Mouse (Mus musculus) ovary, adult 10 weeks (tissue): Measurements from ENCODE around the gene Vps16. TPM values are rescaled to one million over a fixed set of nuclear protein-coding genes. Genes with fewer than 3 reads are reported as not detected.

Experiments used
- polyA plus RNA-seq: library from polyadenylated mRNA; stranded (reverse); fragments of 350-450 nt; fragmentation: Illumina TruSeq; extraction: RNeasy Lipid Tissue Mini Kit (QIAGEN cat#74804); gene quantifications from one replicate; pipeline ENCODE4 v1.2.3, GENCODE M21; 2014

Gene Vps16
- 15.9 TPM for polyA plus RNA-seq

DNA sequence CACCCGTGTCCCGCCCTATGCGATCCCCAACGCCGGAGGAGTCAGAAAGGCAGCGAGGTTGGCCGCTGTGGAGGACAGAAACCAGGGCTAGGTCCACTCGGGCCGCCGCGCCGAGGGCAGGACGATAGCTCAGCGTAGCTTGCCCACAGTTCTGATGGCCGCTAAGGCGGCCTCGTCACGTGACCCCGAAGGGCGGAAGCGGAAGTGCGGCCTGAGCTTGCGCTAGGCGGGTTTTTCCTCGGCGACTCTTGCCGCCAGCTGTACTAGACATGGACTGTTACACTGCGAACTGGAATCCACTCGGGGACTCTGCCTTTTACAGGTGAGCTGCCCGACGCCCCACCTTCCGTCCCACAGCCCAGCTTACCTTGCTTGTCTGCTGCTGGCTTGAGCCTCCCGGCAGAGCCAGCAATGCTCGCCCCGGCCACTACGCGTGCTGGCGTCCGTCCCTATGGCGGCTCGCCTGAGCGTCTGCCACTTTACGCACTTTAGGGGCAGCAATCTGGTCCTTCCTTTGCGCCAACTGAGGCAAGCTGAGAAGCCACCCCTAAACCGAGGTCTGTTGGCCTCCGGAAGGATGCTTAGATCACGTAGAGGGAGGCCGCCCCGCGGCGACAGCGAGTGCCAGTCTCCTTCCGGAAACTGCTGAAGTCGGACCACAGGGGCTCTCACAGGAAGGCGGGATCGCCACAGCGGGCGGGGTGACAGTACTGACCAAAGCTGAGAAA is at the start of gene Vps16, which contains the start of gene Pced1a:
TSS of gene Vps16 (plus strand) at position 214 of the 728 bp plus-strand sequence.
TSS of gene Pced1a (minus strand) at position 576 of the 728 bp plus-strand sequence.

DNA sequence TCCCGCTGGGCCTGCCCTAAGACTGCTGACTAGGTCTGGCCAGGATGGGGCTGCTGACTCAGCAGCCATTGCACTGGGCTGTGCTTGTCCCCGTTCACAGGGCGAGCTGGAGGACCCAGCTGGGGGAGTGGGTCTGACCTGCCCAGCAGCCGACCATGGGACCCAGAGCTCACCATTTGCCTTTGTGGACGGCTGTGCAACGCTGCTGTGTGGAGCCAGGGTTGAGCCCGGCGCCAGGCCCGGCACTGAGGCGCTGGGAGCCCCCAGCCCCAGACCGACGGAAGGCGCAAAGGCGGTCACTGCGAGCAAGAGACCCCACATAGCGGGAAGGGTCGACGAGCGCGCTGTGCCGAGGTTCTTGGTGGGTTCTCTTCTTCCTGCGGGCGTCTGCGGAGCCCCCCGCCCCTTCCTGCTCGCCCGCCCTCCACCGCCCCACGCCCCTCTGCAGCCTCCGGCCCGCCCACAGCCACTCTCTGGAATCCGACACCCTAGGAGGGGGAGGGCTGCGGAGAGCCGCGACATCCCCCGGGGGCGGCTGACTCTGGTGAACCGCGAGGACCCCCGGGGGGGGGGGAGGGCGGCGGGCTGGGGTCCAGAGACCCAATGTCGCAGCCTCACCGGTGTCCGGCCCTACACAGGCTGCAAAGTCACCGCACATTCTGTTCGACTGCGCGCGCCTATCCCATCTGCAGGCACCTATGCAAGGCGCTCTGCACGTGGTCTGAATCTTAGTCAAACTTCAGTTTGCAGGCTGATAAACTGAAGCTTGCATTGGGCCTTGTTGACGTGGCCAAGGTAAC is 26.8 kb upstream of the Vps16 start, which contains the start of gene Cpxm1:
TSS of gene Cpxm1 (minus strand) at position 389 of the 800 bp plus-strand sequence.

DNA sequence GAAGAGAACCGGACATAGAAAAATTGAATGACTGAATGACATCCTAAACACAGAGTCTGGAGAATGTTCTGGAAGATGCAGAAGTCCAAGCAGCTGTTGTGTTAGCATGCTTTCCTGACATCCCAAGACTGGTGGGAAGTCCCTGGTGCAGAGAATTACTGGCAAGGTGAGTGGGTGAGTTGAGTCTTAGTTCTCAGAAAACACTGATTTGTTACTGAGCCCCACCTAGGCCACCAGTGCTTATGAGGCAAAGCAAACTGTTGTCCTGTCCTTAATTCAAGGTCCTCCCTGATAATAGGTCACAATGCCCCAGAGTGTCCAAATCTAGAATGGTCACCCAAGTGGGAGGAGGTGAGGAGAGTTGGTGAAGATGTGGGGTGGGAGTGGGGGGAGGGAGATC is 19.2 kb upstream of the Vps16 start, which contains the start of the genes Gm28372 and 1700020A23Rik:
TSS of gene Gm28372 (plus strand) at position 301 of the 400 bp plus-strand sequence.
TSS of gene 1700020A23Rik (plus strand) at position 321 of the 400 bp plus-strand sequence.

DNA sequence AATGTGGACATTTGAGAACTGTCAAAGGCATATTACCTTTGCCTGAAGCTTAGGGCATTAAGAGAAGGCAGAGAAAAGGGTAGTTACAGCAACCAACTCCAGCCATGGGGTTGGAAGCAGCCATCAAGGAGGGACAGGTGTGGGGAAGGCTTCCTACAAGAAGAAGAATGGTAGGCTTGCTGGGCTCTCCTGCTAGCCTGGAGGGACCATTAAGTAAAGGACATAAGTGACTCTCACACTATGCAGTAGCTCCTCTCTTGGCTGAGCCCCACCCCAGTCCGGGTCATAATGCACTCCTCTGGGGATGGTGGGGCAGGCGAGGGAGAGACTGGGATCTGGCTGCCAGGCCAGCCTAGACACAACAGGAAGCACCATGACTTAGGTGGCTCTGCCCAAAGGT is 18.0 kb upstream of the Vps16 start, which contains the start of gene Tmem239:
TSS of gene Tmem239 (plus strand) at position 301 of the 400 bp plus-strand sequence.

DNA sequence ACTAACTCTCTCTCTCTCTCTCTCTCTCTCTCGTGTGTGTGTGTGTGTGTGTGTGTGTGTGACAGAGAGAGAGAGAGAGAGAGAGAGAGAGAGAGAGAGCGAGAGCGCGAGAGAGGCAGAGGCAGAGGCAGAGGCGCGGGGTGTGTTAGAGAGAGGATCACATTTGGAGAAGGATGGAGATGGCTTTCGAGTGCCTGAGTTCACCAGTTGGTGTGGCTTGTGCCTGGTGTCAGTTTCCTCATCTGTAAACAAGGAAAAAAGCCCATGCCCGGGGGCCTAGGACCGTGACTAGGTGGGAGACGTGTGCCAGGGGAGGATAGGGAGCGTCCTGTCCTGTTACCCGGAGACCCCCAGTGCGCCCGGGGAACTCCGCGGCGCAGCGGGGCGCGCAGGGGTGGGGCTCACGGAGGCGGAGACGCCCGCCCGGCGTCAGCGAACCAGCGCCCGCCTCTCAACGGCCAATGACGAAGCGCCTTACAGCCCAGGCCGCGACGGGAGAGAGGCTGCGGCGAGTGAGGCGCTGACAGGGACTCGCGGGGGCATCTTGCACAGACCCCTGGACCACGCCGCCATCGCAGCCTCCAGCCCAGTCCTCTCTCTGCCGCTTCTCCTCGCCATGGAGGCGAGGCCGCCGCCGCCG is 25.8 kb downstream of the Vps16 start, which contains the start of gene Ptpra:
TSS of gene Ptpra (plus strand) at position 485 of the 640 bp plus-strand sequence.

Other genes with a start within 250 kb of the Vps16 start
- gene Snrpb, start 244.9 kb upstream of the Vps16 start, polyA plus RNA-seq = 15.8 TPM
- gene Tmc2, start 229.1 kb upstream of the Vps16 start, polyA plus RNA-seq = not detected
- 97.1 TPM for gene Nop56, start 149.9 kb upstream of the Vps16 start, polyA plus RNA-seq
- 48.8 TPM for gene Idh3b, start 139.8 kb upstream of the Vps16 start, polyA plus RNA-seq
- 0.51 TPM for gene Ebf4, start 129.2 kb upstream of the Vps16 start, polyA plus RNA-seq
- 2.6 TPM for gene Cpxm1, start 26.8 kb upstream of the Vps16 start, polyA plus RNA-seq
- gene Gm28372, start 19.1 kb upstream of the Vps16 start, polyA plus RNA-seq = not detected
- not detected for gene 1700020A23Rik, start 19.1 kb upstream of the Vps16 start, polyA plus RNA-seq
- gene Tmem239, start 17.9 kb upstream of the Vps16 start, polyA plus RNA-seq = not detected
- gene Pced1a, start 362 bp downstream of the Vps16 start, polyA plus RNA-seq = 5.3 TPM
- gene Ptpra, start 25.9 kb downstream of the Vps16 start, polyA plus RNA-seq = 185 TPM
- gene Mrps26, start 139.4 kb downstream of the Vps16 start, polyA plus RNA-seq = 1.1 TPM
- not detected for gene Oxt, start 151.8 kb downstream of the Vps16 start, polyA plus RNA-seq
- gene Avp, start 158.2 kb downstream of the Vps16 start, polyA plus RNA-seq = not detected
- 28.9 TPM for gene Fastkd5, start 205.7 kb downstream of the Vps16 start, polyA plus RNA-seq
- 7.9 TPM for gene Ubox5, start 205.7 kb downstream of the Vps16 start, polyA plus RNA-seq
- 1.4 TPM for gene Lzts3, start 218.5 kb downstream of the Vps16 start, polyA plus RNA-seq
- gene Ddrgk1, start 240.3 kb downstream of the Vps16 start, polyA plus RNA-seq = 6.7 TPM
- 42.6 TPM for gene Itpa, start 243.3 kb downstream of the Vps16 start, polyA plus RNA-seq